26 mouse cellular contexts compared by ENCODE assay signal in genomic region chr1:134363194-134363593, GRCm38 (mm10). TPM values are rescaled to one million over a fixed set of nuclear protein-coding genes. Genes with fewer than 3 reads are reported as not detected.
DNase-seq lines count a peak whose midpoint lies in the region; ATAC-seq and TF ChIP-seq lines count a peak whose summit lies in the region.
"Had no signal": no experiment of that assay in that cellular context is flagged by ENCODE, and none has a peak within 500 bp of the region (broad histone marks: within the 10 kb centered on the region; RNA-seq: fewer than 3 reads in every experiment).

No protein-coding gene starts in this region.

- H3K4me3 ChIP-seq in heart, embryonic 11.5 days (ENCODE audit: low read depth, low read length) = no peak overlapping the region
- no peak overlapping the region for H3K4me3 ChIP-seq in midbrain, embryonic 11.5 days (ENCODE audit: low read depth, low read length)
- no peak overlapping the region for H3K4me3 ChIP-seq in midbrain, embryonic 10.5 days
- no peak overlapping the region for H3K4me3 ChIP-seq in MEL (ENCODE audit: control insufficient read depth in 1 of 2, insufficient read depth in 1 of 2, low read depth in 2 of 2, low read length in 2 of 2)
- no peak overlapping the region for H3K4me3 ChIP-seq in hindbrain, embryonic 12.5 days

- DNase-seq in heart, adult 11 months = peak; percentile 49
- DNase-seq in midbrain, embryonic 11.5 days (ENCODE audit: low spot score, missing footprints) = peak; percentile 10
- no peak for DNase-seq in midbrain, embryonic 10.5 days (ENCODE audit: low spot score)
- DNase-seq in MEL (ENCODE audit: low read depth, low spot score) = peak; percentile 24
- DNase-seq: adrenal gland, adult 2 months; adrenal gland, adult 8-10 months; adrenal gland, postnatal 10 days; adrenal gland, postnatal 14 days; adrenal gland, postnatal 25 days; adrenal gland, postnatal 36 days; B cell, adult 2 months; cerebellum, adult 11 months; cerebellum, adult 11-12 months; cerebellum, adult 18-20 months; cerebellum, adult 2 months had no signal

- peaks cover 3% of the 10 kb centered on the region; the same call in 1 of the 2 replicates for H3K4me1 ChIP-seq in heart, embryonic 11.5 days (ENCODE audit: control insufficient read depth, insufficient read depth, low read length)
- peaks cover 7% of the 10 kb centered on the region for H3K4me1 ChIP-seq in midbrain, embryonic 11.5 days (ENCODE audit: control insufficient read depth, insufficient read depth, low read length)
- H3K4me1 ChIP-seq in midbrain, embryonic 10.5 days = peaks cover 15% of the 10 kb centered on the region
- H3K4me1 ChIP-seq in MEL (ENCODE audit: control insufficient read depth in 1 of 2, insufficient read depth in 2 of 2, low read length in 2 of 2) = peaks cover 5 to 6% of the 10 kb centered on the region in 2 experiments
- peaks cover 11% of the 10 kb centered on the region for H3K4me1 ChIP-seq in hindbrain, embryonic 12.5 days

- 77% methylated on average over 4 of the region's 4 CpGs for WGBS in heart, embryonic 11.5 days (ENCODE audit: insufficient replicate concordance)
- WGBS in midbrain, embryonic 11.5 days = 78% methylated on average over 4 of the region's 4 CpGs
- 86% methylated on average over 4 of the region's 4 CpGs for WGBS in midbrain, embryonic 10.5 days
- WGBS in hindbrain, embryonic 12.5 days = 84% methylated on average over 4 of the region's 4 CpGs

- H3K9me3 ChIP-seq in heart, embryonic 11.5 days (replicated peaks; ENCODE audit: control insufficient read depth, low read length) = no peaks in the 10 kb centered on the region
- H3K9me3 ChIP-seq in midbrain, embryonic 11.5 days (ENCODE audit: control insufficient read depth, low read length) = no peaks in the 10 kb centered on the region
- no peaks in the 10 kb centered on the region for H3K9me3 ChIP-seq in midbrain, embryonic 10.5 days (replicated peaks)
- H3K9me3 ChIP-seq in MEL (replicated peaks; ENCODE audit: insufficient read depth, low read length) = no peaks in the 10 kb centered on the region
- no peaks in the 10 kb centered on the region for H3K9me3 ChIP-seq in hindbrain, embryonic 12.5 days (replicated peaks)
- H3K9me3 ChIP-seq: G1E had no signal

- ATAC-seq in heart, embryonic 11.5 days (replicated peaks; ENCODE audit: insufficient number of reproducible peaks, low FRiP score, low TSS enrichment) = no peak
- ATAC-seq in midbrain, embryonic 11.5 days (ENCODE audit: low FRiP score) = no peak
- no peak for ATAC-seq in hindbrain, embryonic 12.5 days (ENCODE audit: low FRiP score)
- ATAC-seq: activated CD4-positive, CD25-positive, alpha-beta regulatory T cell, adult 4 months; CD4-positive, CD25-positive, alpha-beta regulatory T cell, adult 4 months; Patski had no signal

- no peak overlapping the region for H3K9ac ChIP-seq in heart, embryonic 11.5 days (ENCODE audit: low read depth, low read length)
- no peak overlapping the region for H3K9ac ChIP-seq in midbrain, embryonic 11.5 days (ENCODE audit: low read length)
- H3K9ac ChIP-seq in MEL (ENCODE audit: control insufficient read depth, low read depth, low read length, poor library complexity, severe bottlenecking) = no peak overlapping the region; the same call in 1 of the 2 replicates
- no peak overlapping the region for H3K9ac ChIP-seq in hindbrain, embryonic 12.5 days

- H3K79me2 ChIP-seq in MEL (ENCODE audit: control insufficient read depth, insufficient read depth, low read length, poor library complexity) = peaks cover 12% of the 10 kb centered on the region

- no peak for TF ChIP-seq CTCF in MEL (IDR thresholded peaks at IDR 0.05 in 2 of 3, conservative IDR thresholded peaks at IDR 0.05 in 1 of 3; ENCODE audit: control insufficient read depth in 1 of 3, insufficient read depth in 1 of 3, low read depth in 2 of 3, low read length in 3 of 3, poor library complexity in 1 of 3, severe bottlenecking in 1 of 3)

- H3K4me2 ChIP-seq in heart, embryonic 11.5 days = no peak overlapping the region
- no peak overlapping the region for H3K4me2 ChIP-seq in midbrain, embryonic 11.5 days
- no peak overlapping the region for H3K4me2 ChIP-seq in hindbrain, embryonic 12.5 days (replicated peaks)

- H3K27me3 ChIP-seq in heart, embryonic 11.5 days (ENCODE audit: control insufficient read depth, insufficient read depth, low read length) = no peaks in the 10 kb centered on the region
- no peaks in the 10 kb centered on the region for H3K27me3 ChIP-seq in midbrain, embryonic 11.5 days (ENCODE audit: control insufficient read depth, insufficient read depth, low read length)
- H3K27me3 ChIP-seq in midbrain, embryonic 10.5 days (ENCODE audit: low read depth, poor library complexity, severe bottlenecking) = no peaks in the 10 kb centered on the region
- H3K27me3 ChIP-seq in MEL (ENCODE audit: control insufficient read depth in 1 of 2, insufficient read depth in 2 of 2, low read length in 2 of 2) = no peaks in the 10 kb centered on the region
- H3K27me3 ChIP-seq in hindbrain, embryonic 12.5 days = 0 out of 2 replicates have a peak, but pooled peaks cover 3% of the 10 kb centered on the region
- H3K27me3 ChIP-seq: CH12.LX, Patski had no signal

- H3K36me3 ChIP-seq in heart, embryonic 11.5 days (ENCODE audit: control insufficient read depth, insufficient read depth, low read length) = peaks cover 9% of the 10 kb centered on the region
- peaks cover 3% of the 10 kb centered on the region; the same call in 1 of the 2 replicates for H3K36me3 ChIP-seq in midbrain, embryonic 11.5 days (ENCODE audit: control insufficient read depth, insufficient read depth, low read length)
- H3K36me3 ChIP-seq in midbrain, embryonic 10.5 days = peaks cover 26% of the 10 kb centered on the region
- peaks cover 5 to 9% of the 10 kb centered on the region in 2 experiments; a peak in 2 of 4 replicates for H3K36me3 ChIP-seq in MEL (ENCODE audit: control insufficient read depth in 1 of 2, insufficient read depth in 2 of 2, low read length in 2 of 2)
- peaks cover 9% of the 10 kb centered on the region for H3K36me3 ChIP-seq in hindbrain, embryonic 12.5 days

- TF ChIP-seq RAD21 in MEL (IDR thresholded peaks at IDR 0.05; ENCODE audit: low read depth, low read length) = no peak

- H3K27ac ChIP-seq in heart, embryonic 11.5 days (ENCODE audit: low read depth, low read length) = no peak overlapping the region
- no peak overlapping the region for H3K27ac ChIP-seq in midbrain, embryonic 11.5 days (ENCODE audit: low read depth, low read length)
- no peak overlapping the region for H3K27ac ChIP-seq in midbrain, embryonic 10.5 days (replicated peaks)
- H3K27ac ChIP-seq in MEL (ENCODE audit: control insufficient read depth, low read depth, low read length) = no peak overlapping the region
- H3K27ac ChIP-seq in hindbrain, embryonic 12.5 days = no peak overlapping the region

- no peak for TF ChIP-seq POLR2A in MEL (IDR thresholded peaks at IDR 0.05; ENCODE audit: control insufficient read depth in 1 of 2, insufficient read depth in 1 of 2, low read depth in 1 of 2, low read length in 2 of 2, poor library complexity in 1 of 2)

- TF ChIP-seq EP300 in MEL (IDR thresholded peaks at IDR 0.05; ENCODE audit: low read depth in 1 of 2, low read length in 2 of 2) = no peak; a peak in 1 of 4 replicates

RNA-seq across cellular contexts. Expression of gene Tmem183a, which starts 1.4 kb away (rescaled TPM):
- polyA plus RNA-seq in heart, embryonic 11.5 days (2014; fragmentation: Nextera tagmentation; extraction: Ambion mirVana) = 75.1 and 78.8 TPM in 2 replicates
- 128 and 137 TPM in 2 replicates for polyA plus RNA-seq in midbrain, embryonic 11.5 days (2014; fragmentation: Nextera tagmentation; extraction: Ambion mirVana)
- 122 and 128 TPM in 2 replicates for polyA plus RNA-seq in midbrain, embryonic 10.5 days (2016; fragmentation: Nextera tagmentation; extraction: Ambion mirVana)
- 54.2 and 69.3 TPM in 2 replicates for total RNA-seq in MEL (2012; rRNA removed)
- 100 to 1,000 TPM in 1 of 2 experiments, 10 to 100 TPM in 1; 82.7 to 131 TPM for polyA plus RNA-seq in MEL (2012; ENCODE audit: insufficient read depth in 1 of 2, insufficient read length in 2 of 2, low read depth in 1 of 2, low replicate concordance in 2 of 2, missing spikeins in 1 of 2)
- 109 and 123 TPM in 2 replicates for polyA plus RNA-seq in hindbrain, embryonic 12.5 days (2016; fragmentation: Nextera tagmentation; extraction: Ambion mirVana)

RNA-seq across cellular contexts. Expression of gene 4933406M09Rik, which starts 22.5 kb away (rescaled TPM):
- polyA plus RNA-seq in heart, embryonic 11.5 days (2014; fragmentation: Nextera tagmentation; extraction: Ambion mirVana) = not detected in 2 replicates
- polyA plus RNA-seq in midbrain, embryonic 11.5 days (2014; fragmentation: Nextera tagmentation; extraction: Ambion mirVana) = not detected in 2 replicates
- polyA plus RNA-seq in midbrain, embryonic 10.5 days (2016; fragmentation: Nextera tagmentation; extraction: Ambion mirVana) = not detected in 2 replicates
- not detected in 2 replicates for total RNA-seq in MEL (2012; rRNA removed)
- polyA plus RNA-seq in MEL (2012; ENCODE audit: insufficient read depth in 1 of 2, insufficient read length in 2 of 2, low read depth in 1 of 2, low replicate concordance in 2 of 2, missing spikeins in 1 of 2) = not detected
- not detected in 2 replicates for polyA plus RNA-seq in hindbrain, embryonic 12.5 days (2016; fragmentation: Nextera tagmentation; extraction: Ambion mirVana)
- total RNA-seq: adrenal gland, adult 18-20 months; adrenal gland, adult 2 months; adrenal gland, adult 8-10 months; adrenal gland, postnatal 10 days; adrenal gland, postnatal 14 days; adrenal gland, postnatal 25 days; adrenal gland, postnatal 36 days; adrenal gland, postnatal 4 days; CH12.LX had no signal
- polyA plus RNA-seq: activated CD4-positive, CD25-positive, alpha-beta regulatory T cell, adult 4 months; adrenal gland, adult 2 months; brain, embryonic 14.5 days; C2C12; CD4-positive, CD25-positive, alpha-beta regulatory T cell, adult 4 months; cerebellum, adult 2 months; G1E; Patski had no signal

RNA-seq across cellular contexts. Expression of gene Ppfia4, which starts 30.5 kb away (rescaled TPM):
- 9.4 and 9.7 TPM in 2 replicates for polyA plus RNA-seq in heart, embryonic 11.5 days (2014; fragmentation: Nextera tagmentation; extraction: Ambion mirVana)
- polyA plus RNA-seq in midbrain, embryonic 11.5 days (2014; fragmentation: Nextera tagmentation; extraction: Ambion mirVana) = 1.9 and 2.6 TPM in 2 replicates
- 2.0 and 3.5 TPM in 2 replicates for polyA plus RNA-seq in midbrain, embryonic 10.5 days (2016; fragmentation: Nextera tagmentation; extraction: Ambion mirVana)
- not detected in 2 replicates for total RNA-seq in MEL (2012; rRNA removed)
- polyA plus RNA-seq in MEL (2012; ENCODE audit: insufficient read depth in 1 of 2, insufficient read length in 2 of 2, low read depth in 1 of 2, low replicate concordance in 2 of 2, missing spikeins in 1 of 2) = under 1 TPM in 1 of 2 experiments, not detected in 1; 0.11 TPM
- 6.3 and 7.8 TPM in 2 replicates for polyA plus RNA-seq in hindbrain, embryonic 12.5 days (2016; fragmentation: Nextera tagmentation; extraction: Ambion mirVana)

RNA-seq across cellular contexts. Expression of gene Cyb5r1, which starts 42.2 kb away (rescaled TPM):
- polyA plus RNA-seq in heart, embryonic 11.5 days (2014; fragmentation: Nextera tagmentation; extraction: Ambion mirVana) = 35.2 and 36.9 TPM in 2 replicates
- polyA plus RNA-seq in midbrain, embryonic 11.5 days (2014; fragmentation: Nextera tagmentation; extraction: Ambion mirVana) = 17.5 and 19.3 TPM in 2 replicates
- 24.5 and 27.9 TPM in 2 replicates for polyA plus RNA-seq in midbrain, embryonic 10.5 days (2016; fragmentation: Nextera tagmentation; extraction: Ambion mirVana)
- 18.8 and 35.8 TPM in 2 replicates for total RNA-seq in MEL (2012; rRNA removed)
- polyA plus RNA-seq in MEL (2012; ENCODE audit: insufficient read depth in 1 of 2, insufficient read length in 2 of 2, low read depth in 1 of 2, low replicate concordance in 2 of 2, missing spikeins in 1 of 2) = 10 to 100 TPM in 1 of 2 experiments, not detected in 1; 94.8 TPM
- 24.1 and 25.9 TPM in 2 replicates for polyA plus RNA-seq in hindbrain, embryonic 12.5 days (2016; fragmentation: Nextera tagmentation; extraction: Ambion mirVana)

RNA-seq across cellular contexts. Expression of gene Adipor1, which starts 52.0 kb away (rescaled TPM):
- 129 and 130 TPM in 2 replicates for polyA plus RNA-seq in heart, embryonic 11.5 days (2014; fragmentation: Nextera tagmentation; extraction: Ambion mirVana)
- 76.7 and 81.5 TPM in 2 replicates for polyA plus RNA-seq in midbrain, embryonic 11.5 days (2014; fragmentation: Nextera tagmentation; extraction: Ambion mirVana)
- polyA plus RNA-seq in midbrain, embryonic 10.5 days (2016; fragmentation: Nextera tagmentation; extraction: Ambion mirVana) = 74.3 and 75.7 TPM in 2 replicates
- 55.2 and 57.6 TPM in 2 replicates for total RNA-seq in MEL (2012; rRNA removed)
- polyA plus RNA-seq in MEL (2012; ENCODE audit: insufficient read depth in 1 of 2, insufficient read length in 2 of 2, low read depth in 1 of 2, low replicate concordance in 2 of 2, missing spikeins in 1 of 2) = 100 to 1,000 TPM in 1 of 2 experiments, 10 to 100 TPM in 1; 94.1 to 109 TPM
- 73.5 and 78.1 TPM in 2 replicates for polyA plus RNA-seq in hindbrain, embryonic 12.5 days (2016; fragmentation: Nextera tagmentation; extraction: Ambion mirVana)
